Mouse (Mus musculus) NIH3T3 (cell line): ENCODE measurements at regions not wholly inside any gene's neighbourhood (a gene's known extent, or its start where the extent isn't known, plus 50 kb on each side); places are given as distances from the start of the nearest gene placed in this dataset.
"Not testable (repeated sequence)": the region's sequence is repeated elsewhere in the genome, so short reads cannot be mapped to it uniquely, and the experiment has no call there.

Experiments
- DNase-seq: peaks from one replicate; pipeline ENCODE4 v3.0.0-alpha.2; 2012; ENCODE audit warnings: low read depth

DNA sequence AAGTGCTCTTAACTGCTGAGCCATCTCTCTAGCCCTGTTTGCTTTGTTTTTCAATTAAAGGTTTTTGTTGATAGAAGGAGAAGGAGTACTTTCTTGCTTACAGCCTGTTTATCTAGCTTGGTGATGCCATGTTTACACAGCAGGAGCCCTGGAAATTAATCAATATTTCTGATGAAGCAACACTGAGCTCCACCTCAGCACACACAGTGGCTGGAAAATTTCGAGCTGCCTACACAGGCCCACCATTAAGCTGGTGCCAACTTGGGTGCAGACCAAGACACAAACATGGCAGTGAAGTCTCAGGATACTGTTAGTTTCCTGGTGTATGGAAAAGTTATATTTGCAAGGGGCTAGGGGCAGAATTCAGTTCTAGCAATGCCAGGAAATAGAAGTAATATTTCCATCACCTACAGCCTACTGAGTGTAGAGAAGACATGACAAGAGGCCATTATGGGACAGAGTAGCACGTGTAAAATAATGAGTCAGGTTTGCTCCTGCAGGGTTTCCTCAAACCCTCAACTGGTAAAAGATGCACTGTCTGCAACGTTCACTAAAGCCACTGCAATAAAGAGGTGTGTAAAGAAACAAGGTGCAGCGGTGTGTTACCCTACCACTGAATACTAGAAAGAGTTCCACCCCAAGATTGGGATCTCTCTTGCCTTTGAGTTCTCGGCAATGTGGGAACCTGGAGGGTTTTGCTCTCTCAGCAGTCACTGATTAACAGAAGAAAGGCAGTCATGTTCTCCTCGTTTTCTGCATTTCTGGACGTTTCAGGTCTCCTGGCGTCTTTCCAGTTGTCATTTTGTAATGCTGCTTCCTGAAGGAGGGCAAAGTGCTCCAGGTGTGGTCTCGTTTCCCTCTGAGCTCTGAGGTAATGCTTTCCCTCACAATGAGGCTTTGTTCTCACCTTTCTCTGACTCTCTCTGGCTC, 108.8 kb upstream of the Fhl2 start:
- no peak for DNase-seq

DNA sequence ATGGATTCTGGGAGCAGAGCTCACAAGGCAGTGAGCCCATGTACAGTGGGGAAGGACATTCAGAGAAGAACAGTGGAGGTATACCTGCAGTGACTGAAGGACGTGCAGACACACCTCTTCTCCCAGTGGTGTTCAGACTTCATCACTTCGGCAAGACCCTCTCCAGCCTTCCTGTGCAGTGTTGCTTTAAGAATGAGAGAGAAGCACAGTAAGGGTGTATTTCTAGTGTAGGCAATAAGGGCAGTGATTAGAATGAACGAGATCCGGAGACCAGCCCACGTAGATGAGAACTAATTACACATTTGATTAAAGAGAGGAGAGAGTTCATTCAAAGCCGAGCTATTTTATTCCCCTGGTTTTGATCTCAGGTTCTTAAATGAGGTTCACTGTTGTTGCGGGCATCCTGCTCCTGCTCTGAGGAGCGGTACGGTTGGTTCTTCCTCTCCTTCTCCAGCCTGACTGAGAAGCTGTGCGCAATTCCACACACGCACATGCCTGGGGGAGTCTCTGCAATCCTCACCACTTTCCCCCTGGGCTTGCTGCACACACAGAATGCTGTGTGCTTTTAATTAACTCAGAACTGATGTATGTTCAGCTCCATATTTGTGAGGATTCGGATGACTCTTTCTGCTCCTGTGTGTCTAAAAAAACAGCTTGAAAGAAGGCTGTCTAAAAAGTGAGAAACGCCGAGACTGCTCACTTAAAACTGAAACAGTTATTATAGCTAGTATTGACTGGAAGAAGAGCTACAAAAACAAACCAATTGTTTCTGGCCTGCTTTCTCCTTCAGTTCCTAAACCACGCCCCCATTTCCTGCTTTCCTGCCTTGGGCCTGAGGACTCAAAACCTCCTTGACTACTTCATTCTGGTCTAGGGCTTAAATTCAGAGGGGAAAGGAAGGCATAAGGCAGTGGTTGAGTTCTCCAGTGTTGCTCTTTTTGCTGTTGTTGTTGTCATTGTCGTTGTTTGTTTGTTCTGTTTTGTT, 114.2 kb upstream of the Fhl2 start:
- DNase-seq: peak; percentile 34

GRCm38 (mm10) chr1:43316331-43316730, 119.5 kb upstream of the Fhl2 start:
- not testable (repeated sequence) for DNase-seq

DNA sequence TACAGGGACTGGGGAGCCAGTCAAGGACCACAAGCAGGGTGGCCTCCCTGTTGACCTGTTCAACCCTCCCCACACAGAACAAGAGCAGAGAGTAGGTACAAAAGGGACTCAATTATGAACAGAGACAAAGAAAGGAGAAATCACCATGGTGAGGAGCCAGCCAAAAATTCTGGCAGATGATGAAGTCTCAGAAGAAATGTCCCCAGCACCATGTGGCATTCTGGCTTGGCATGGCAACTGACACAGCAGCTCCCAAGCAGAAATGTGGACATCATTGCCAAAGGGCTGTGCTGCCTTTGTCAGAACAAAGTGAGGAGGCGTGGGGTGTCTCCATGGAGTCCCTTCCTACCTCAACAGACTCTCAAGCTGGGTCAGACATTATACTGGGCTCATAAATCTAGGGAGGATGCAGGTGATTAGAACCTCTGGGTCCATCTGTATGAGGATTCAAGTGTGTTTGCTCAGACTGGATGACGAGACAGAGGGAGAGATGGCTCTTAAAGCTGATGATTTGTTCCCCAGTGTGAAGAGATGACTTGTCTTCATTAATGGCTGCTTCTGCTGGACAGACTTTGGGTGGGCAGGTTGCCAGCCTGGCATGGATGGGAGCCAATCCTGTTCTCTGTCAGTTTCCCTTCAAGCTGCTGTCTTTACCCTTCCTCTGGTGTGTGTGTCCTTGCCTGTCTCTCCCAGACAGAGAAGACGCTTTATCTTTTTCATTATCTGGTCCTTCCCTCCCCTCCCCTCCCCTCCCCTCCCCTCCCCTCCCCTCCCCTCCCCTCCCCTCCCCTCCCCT, 120.5 kb upstream of the Fhl2 start:
- DNase-seq: no peak

DNA sequence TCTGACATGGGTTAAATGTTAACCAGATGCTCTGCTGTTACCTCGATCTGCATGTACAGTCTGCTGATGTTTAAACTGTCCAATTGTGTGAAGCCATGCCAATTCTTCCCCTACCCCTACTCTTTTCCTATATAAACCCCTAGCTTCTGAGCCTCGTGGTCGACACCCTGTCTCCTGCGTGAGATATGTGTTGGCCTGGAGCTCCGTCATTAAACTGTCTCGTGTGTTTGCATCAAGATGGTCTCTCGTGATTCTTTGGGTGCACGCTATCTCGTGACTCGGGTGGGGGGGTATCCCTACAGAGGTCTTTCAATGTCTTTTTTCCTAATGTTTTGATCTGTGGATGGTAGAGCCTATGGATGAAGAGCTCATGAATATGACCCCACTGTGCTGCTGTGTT, 110.9 kb upstream of the Nck2 start:
- not testable (repeated sequence) for DNase-seq

GRCm38 (mm10) chr1:43337168-43337784, 107.1 kb upstream of the Nck2 start:
- peak; percentile 53 for DNase-seq

GRCm38 (mm10) chr1:43338096-43338915, 106.1 kb upstream of the Nck2 start:
- no peak for DNase-seq

- no peak for DNase-seq
These were observed 101.5 kb upstream of the Nck2 start for GRCm38 (mm10) chr1:43342848-43343247.

GRCm38 (mm10) chr1:43343410-43343809, 101.0 kb upstream of the Nck2 start:
- no peak for DNase-seq

GRCm38 (mm10) chr1:43344001-43344400, 100.4 kb upstream of the Nck2 start:
- no peak for DNase-seq

DNA sequence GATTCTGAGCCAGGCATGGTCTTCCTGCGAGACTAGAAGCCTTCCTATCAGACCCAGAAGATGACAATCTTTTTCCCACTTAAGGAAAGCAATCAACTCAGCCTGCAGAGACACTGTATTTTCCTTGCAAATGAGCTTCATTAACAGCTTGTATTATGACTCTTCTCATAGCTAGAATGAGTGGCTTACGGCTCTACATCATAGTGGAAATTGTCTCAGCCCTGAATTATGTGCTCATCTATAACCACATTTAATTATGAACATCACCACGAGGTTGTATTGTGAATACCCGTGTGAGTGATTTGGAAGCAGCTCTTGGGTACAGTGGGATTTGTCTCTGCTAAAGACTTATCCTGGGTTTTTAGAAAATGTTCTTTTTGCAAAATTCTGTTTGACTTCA, 97.2 kb upstream of the Nck2 start:
- no peak for DNase-seq

DNA sequence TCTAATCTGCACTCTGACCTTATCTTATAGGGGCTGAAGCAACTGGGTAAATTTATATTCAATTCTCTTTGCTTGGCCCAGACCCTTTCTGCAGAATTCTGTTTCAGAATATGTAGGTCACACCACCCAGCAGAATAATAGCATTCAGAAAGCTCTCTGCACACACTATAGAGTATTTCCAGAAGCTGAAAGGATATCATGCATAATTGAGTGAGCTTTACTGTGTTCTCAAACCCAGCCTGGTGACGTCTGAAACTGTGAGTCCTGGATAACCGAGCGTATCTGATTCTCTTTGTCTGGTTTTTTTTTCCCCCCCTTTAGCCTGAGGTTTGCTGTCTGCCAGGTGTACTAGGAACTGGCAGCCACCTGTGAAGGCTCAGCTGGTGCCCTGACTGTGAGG, 94.4 kb upstream of the Nck2 start:
- no peak for DNase-seq

DNA sequence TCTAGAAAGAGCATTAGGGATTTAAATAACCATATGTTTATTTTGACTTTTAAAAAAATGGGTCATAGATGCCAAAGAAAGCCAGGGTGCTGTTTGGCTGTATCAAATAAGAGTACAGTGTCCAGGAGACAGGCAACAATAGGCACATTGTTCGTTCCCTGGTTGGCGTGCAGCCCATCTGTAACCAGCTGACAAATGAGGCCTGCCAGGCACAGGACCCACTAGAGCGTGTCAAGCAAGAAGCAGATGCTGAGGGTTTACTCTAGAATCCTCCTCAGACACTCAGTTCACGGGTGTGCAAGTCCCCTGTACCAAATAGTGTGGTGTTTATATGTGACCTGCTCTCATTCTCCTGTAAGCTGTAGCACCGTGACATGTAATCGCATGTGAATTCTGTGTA, 86.2 kb upstream of the Nck2 start:
- peak; percentile 83 for DNase-seq

GRCm38 (mm10) chr1:43359662-43360061, 84.7 kb upstream of the Nck2 start:
- DNase-seq: no peak

DNA sequence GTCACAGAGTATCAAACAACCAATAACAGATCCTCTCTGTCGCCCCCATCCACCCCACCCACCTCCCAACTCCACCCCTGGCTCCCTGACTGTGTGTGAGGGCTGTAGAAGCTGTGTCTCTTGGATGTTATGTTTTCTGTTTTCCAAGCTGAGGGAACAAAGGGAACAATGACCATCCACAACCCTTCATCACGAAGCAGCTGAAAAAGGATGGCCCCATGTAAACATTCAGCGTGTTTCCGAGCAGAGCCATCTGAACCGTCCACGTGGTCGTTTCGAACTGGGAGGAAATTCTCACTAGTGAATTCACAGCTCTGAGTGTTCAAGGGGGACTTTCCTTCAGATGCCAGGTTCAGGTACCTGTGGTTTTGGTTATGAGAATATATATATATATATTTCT, 84.1 kb upstream of the Nck2 start:
- no peak for DNase-seq

DNA sequence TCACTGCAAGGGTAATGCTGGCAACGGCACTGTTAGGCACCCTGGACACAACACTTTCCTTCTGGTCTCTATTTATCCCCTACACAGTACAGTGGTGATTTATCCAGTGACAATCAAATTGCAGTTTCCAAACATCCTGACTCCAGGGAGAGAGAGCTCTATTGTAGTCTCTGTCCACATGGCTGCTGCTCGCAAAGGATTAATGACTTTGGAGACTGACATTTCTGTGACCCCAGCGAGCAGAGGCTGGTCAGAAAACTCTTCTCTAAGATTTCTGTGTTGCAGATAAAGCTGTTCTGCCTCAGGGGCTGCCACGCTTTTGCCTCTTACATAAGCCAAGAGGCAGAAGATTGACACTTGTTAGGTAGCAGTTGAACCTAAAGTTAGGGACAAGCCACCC, 83.6 kb upstream of the Nck2 start:
- DNase-seq: no peak

DNA sequence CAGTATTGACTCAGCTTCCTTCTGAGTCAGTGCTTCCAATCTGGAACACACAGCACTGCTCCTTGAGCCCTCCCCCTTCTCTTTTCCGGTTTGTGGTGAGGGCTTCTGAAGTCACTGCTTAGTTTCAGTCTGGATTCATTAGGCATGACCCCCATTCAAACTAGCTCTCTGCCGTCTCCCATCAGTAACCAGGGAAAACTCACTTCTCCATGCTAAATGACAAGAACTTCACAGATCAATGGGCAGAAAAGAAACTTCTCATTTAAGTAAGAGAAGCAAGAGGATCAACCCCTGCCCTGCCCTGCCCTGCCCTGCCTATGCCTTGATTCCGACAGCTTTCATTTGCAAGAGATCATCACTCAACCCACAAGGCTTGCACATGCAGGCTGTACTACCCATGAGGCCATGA, 82.9 kb upstream of the Nck2 start:
- peak; percentile 56 for DNase-seq

GRCm38 (mm10) chr1:43362136-43362535, 82.2 kb upstream of the Nck2 start:
- DNase-seq: no peak

- DNase-seq: no peak
These were observed 81.2 kb upstream of the Nck2 start for GRCm38 (mm10) chr1:43363178-43363577.

- no peak for DNase-seq
These were observed 77.9 kb upstream of the Nck2 start for GRCm38 (mm10) chr1:43366433-43366832.
